Mouse (Mus musculus): Measurements from ENCODE around the gene Vmn1r130.
"Not testable (repeated sequence)": the region's sequence is repeated elsewhere in the genome, so short reads cannot be mapped to it uniquely, and the experiment has no call there.

Vmn1r130 gene

GRCm38 (mm10) chr7:21511480-21511879 is at the start of gene Vmn1r130:
Vmn1r130 (plus strand) TSS chr7:21511780.
- not testable (repeated sequence) for DNase-seq (ENCODE audit: low read depth, low spot score)

GRCm38 (mm10) chr7:21545990-21546389 is 34.4 kb downstream of the Vmn1r130 start, which contains the start of gene Vmn1r131:
Vmn1r131 (minus strand) TSS chr7:21546090.
- DNase-seq (ENCODE audit: low read depth, low spot score): not testable (repeated sequence)

Data from WW6 (cell line).